Mouse (Mus musculus) lung, postnatal 36 days (tissue): Measurements from ENCODE around the gene Dnmbp.
"Not testable (repeated sequence)": the region's sequence is repeated elsewhere in the genome, so short reads cannot be mapped to it uniquely, and the experiment has no call there.

Experiments
- DNase-seq: peaks from one replicate; pipeline ENCODE4 v3.0.0; 2022; ENCODE audit warnings: mixed read lengths

The Dnmbp gene

DNA sequence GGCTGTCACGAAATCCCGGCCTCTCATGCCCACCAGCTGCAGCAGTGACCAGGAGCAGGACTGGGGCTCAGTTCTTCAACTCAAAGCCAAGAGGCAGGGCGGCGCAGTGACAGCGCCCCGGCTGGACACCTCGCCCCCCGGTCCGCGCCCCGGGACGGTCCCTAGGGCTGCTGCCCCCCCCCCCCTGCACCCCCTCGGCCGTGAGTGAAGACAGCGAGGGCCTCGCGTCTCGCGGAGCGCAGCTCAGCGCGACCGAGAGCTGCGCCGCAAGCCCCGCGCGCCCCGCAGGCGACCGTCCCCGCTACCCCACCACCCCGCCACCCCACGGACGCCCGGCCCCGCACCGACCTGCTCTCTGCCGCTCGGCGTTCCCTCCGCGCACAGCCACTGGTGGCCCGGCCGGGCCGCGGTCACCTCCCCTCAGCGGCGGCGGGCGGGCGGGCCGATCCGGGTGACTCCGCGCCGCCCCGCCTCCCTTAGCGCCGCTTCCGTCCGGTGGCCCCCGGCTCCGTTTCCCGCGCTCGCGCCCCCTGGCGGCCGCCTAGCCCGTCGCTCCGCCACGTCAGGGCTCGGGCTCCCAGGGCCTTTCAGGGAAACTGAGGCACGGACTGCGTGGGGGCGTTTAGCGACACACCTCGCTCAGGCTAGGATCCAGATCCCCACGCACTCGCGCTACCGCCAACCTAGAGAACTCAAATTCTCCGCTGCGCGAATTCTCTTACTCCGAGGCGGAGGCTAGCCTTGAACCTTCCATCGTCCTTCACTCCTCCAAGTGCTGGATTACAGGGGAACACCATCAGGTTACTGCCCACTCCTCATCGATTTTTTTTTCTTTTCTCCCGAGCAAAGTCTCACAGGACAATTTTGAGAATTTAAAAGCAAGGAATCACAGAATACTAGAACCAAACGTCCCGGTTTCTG is at the start of gene Dnmbp:
TSS of gene Dnmbp (minus strand) at position 423 of the 921 bp plus-strand sequence.
- peak; percentile 84 for DNase-seq

- DNase-seq, result peak; percentile 67
Observed at GRCm38 (mm10) chr19:43986069-43986794, 46.2 kb upstream of the Dnmbp start, which contains the start of gene Cpn1. Gene Cpn1, minus strand, starts transcription at chr19:43986556.

DNA sequence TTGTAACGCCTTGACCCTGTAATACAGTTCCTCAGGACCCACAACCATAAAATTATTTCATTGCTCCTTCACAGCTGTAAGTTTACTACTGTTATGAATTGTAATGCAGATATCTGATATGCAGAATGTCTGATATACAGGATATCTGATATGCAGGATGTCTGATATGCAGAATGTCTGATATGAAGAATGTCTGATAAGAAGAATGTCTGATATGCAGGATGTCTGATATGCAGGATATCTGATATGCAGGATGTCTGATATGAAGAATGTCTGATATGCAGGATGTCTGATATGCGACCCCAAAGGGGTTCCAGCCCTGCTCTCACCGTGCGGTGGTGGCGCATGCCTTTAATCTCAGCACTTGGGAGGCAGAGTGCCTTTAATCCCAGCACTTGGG is 42.0 kb upstream of the Dnmbp start:
- DNase-seq, result no peak

- no peak for DNase-seq
Observed at GRCm38 (mm10) chr19:43980711-43981110, 40.7 kb upstream of the Dnmbp start.

DNA sequence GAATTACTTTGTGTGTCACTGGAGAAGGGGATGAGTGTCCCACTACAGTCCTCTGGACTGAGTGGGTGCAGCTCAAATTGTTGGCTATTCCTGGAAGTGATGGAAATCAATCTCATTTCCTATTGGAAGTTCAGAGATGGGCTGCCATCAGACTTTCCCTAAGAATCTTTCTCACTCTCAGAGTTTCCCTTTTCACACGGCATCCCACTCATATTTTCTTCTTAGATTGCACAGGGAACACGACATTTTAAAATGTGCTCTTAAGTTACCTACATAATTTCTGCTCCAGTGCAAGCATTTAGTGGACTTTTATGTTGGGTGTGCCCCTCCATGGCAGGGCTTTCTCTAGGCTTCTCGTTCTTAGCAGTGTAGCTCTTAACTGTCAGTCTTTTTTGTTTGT is 37.8 kb upstream of the Dnmbp start:
- DNase-seq, result no peak

GRCm38 (mm10) chr19:43976661-43977060 is 36.7 kb upstream of the Dnmbp start:
- DNase-seq, result peak; percentile 18

GRCm38 (mm10) chr19:43974221-43974620 is 34.2 kb upstream of the Dnmbp start:
- no peak for DNase-seq

DNA sequence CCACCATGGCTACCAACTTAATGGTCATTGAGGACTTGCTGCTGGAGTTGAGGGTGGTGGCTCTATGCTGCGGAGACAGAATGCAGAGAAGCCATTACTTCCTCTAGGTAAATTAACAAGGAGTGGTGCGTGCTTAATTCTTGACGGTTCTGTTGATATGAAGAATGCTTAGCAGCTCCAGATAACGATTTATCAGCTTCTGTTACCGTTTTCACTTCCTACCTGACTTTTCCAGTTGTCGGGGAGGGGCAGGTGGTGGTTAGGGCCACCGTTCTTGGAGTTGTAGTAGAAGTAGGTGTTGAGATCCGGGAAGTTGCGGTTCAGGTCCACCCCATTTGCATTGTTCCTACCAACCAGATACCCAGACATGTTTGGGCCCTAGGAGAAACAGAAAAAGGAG is 33.7 kb upstream of the Dnmbp start:
- no peak for DNase-seq

DNA sequence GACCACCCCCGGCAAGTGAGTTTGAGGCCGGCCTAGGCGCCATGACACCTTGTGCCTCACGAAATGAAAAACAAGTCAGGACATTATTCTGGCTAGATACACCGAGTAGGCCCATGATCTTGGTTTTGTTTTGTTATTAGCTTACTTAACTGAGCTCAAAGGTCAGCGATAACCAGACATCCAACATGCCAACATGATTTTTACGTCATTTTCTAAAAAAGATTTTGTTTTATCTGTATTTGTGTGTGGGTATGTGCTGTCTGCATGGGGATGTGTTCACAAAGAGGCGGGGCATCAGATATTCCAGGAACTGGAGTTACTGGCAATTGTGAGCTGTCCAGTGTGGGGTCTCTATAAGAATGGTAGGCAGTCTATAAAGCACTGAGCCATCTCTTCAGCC is 32.1 kb upstream of the Dnmbp start:
- no peak for DNase-seq

- no peak for DNase-seq
Observed at GRCm38 (mm10) chr19:43968436-43969026, 28.5 kb upstream of the Dnmbp start.

DNA sequence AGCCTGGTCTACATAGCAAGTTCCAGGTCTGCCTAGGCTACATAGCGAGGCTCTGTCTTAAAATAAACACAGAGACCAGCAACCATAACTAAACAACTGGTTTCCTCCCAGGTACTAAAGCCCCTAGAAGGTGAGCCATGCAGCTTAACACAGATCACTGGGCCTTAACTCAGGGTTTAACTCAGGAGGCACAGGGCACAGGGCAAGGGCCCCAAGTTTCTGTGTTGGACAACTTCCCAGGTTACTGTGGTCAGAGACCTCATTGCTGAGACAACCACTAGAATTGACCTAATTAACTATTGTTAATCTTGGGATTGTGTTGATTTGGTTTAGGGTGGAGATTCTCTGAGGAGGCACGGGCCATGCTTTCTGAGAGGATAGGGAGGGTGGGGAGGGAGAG is 26.5 kb upstream of the Dnmbp start:
- DNase-seq, result no peak

GRCm38 (mm10) chr19:43965496-43966085 is 25.6 kb upstream of the Dnmbp start:
- no peak for DNase-seq

GRCm38 (mm10) chr19:43962795-43963194 is 22.8 kb upstream of the Dnmbp start:
- DNase-seq, result no peak

DNA sequence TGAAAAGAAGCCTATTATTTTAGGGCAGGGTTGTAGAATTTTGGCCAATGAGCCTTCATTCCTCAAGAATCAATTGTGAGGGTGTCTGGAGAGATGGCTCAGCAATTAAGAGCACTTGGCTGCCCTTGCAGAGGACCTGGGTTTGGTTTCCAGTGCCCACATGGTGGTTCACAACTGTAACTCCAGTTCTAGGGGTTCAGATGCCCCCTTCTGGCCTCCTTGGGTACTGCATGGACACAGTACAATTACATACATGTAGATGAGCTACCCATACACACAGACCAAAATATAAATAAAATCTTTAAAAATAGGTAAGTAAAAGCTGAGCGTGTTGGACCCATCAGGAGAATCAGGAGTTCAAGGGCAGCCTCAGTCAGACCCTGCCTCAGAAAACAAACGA is 21.2 kb upstream of the Dnmbp start:
- no peak for DNase-seq

- DNase-seq, result peak; percentile 72
Observed at GRCm38 (mm10) chr19:43960014-43960413, 20.0 kb upstream of the Dnmbp start.

DNA sequence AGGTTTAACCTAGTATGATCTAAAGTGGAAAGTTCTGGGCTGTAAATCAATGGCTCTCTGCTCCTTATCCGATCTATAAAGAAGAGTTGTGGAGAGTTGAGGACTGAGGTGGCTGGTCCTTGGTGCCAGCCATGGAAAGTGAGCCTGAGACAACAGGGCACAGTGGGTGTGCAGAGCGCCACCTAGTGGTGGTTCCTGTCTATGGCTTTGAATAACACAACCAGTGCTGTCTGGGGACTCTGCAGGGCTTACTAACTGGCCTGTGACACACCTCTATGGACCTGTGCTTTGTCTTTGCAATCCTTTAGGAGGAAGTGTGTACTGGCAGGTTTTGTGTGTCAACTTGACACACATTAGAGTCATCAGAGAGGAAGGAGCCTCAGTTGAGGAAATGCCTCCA is 19.2 kb upstream of the Dnmbp start:
- DNase-seq, result peak; percentile 88

GRCm38 (mm10) chr19:43957881-43958280 is 17.9 kb upstream of the Dnmbp start:
- no peak for DNase-seq

GRCm38 (mm10) chr19:43957402-43957801 is 17.4 kb upstream of the Dnmbp start:
- no peak for DNase-seq

DNA sequence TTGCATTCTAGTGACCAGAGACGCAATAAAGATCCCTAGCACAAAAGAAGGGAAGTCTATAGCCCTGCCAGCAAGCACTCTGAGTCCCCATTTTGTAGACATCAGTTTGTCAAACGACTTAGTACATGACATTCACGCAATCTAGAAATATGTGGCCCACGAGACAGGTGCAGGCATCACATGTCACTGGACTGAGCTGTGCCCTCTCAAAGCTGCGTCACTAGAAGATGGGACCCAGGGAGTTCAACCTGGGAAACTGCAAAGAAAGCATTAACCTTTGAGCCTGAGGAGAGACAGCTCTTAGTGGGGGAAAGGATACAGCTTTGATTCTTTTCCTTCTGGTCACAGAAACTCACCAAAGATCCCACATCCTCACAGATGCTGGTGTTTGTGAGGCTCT is 15.3 kb upstream of the Dnmbp start:
- no peak for DNase-seq

DNA sequence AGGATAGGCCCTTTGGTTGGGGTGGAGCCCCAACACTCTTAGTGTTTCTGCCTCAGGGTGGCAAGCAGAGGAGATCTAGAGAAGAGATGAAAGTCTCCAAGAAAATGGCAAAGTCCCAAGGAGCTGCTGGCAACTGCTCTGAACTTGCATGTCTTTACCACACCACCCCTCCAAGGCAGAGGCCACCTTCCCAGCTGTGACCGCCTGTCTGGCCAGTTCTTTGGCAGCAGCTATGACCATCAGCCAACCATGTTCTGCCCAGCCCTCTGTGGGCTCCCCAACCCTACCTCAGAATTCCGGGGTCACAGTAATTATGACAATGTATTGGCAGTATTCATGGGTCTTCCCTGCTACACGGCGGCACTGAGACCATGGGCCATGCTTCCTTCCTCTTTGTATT is 14.9 kb upstream of the Dnmbp start:
- DNase-seq, result no peak

DNA sequence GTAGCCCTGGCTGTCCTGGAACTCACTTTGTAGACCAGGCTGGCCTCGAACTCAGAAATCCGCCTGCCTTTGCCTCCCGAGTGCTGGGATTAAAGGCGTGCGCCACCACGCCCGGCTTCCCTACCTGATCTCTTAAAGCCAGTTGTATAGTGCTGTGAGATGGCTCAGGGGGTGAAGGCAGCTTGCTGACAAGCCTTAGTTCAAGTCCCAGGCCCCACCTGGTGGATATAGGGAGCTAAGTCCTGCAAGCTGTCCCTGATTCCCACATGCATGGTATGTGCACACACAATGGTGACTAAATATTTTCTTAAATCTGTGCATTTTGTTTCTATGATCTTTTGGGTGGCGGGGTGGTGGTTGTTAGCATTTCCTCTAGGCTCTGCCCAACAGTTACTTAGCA is 12.9 kb upstream of the Dnmbp start:
- not testable (repeated sequence) for DNase-seq

GRCm38 (mm10) chr19:43949111-43949810 is 9.3 kb upstream of the Dnmbp start:
- DNase-seq, result no peak

DNA sequence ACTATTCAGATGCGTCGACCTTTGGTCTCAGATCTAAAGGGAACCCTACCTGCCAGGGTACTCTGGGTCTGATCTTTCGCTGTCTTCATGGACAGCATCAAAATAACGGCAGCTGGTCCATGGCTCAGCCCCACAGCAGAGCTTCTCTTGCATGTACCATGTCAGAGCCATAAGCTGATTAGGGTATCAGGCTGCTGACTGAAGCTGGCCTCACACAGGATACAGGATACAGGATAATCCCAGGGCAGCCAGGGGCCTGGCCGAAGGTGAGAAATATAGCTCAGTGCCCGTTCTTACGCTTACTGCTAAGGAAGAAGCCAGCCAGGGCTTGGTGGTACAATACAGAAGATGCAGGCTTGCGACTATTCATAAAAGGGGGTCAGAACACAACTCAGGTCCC is 4.6 kb upstream of the Dnmbp start:
- no peak for DNase-seq
